Mouse (Mus musculus) neural tube, embryonic 13.5 days (tissue): ENCODE data around the gene Utrn. TPM values are rescaled to one million over a fixed set of nuclear protein-coding genes. Genes with fewer than 3 reads are reported as not detected.

Source experiments
- ATAC-seq: fragments of 200-750 bp; cut with Nextera tagmentation; 2 replicates; pipeline ENCODE4 v1.8.0; 2017; ENCODE audit warnings: low read depth, mild to moderate bottlenecking, moderate TSS enrichment, moderate library complexity
- H3K27ac ChIP-seq: fragments of 300-500 bp; sonication (generic); replicated peaks from 2 replicates; pipeline ENCODE4 v1.5.1; 2015; ENCODE audit warnings: moderate library complexity, mild to moderate bottlenecking, inconsistent platforms
- H3K27me3 ChIP-seq: fragments of 300-500 bp; sonication (generic); 2 replicates; pipeline ENCODE4 v1.6.1; 2015; ENCODE audit warnings: mild to moderate bottlenecking, inconsistent platforms
- H3K36me3 ChIP-seq: fragments of 300-500 bp; sonication (generic); 2 replicates; pipeline ENCODE4 v1.6.1; 2015; ENCODE audit warnings: mild to moderate bottlenecking, inconsistent platforms
- H3K4me1 ChIP-seq: fragments of 300-500 bp; sonication (generic); replicated peaks from 2 replicates; pipeline ENCODE4 v1.6.1; 2015; ENCODE audit warnings: inconsistent platforms
- H3K4me2 ChIP-seq: fragments of 300-500 bp; sonication (generic); 2 replicates; pipeline ENCODE4 v1.6.1; 2015; ENCODE audit warnings: inconsistent platforms, mild to moderate bottlenecking, moderate library complexity
- H3K4me3 ChIP-seq: fragments of 300-500 bp; sonication (generic); 2 replicates; pipeline ENCODE4 v1.5.1; 2015; ENCODE audit warnings: mild to moderate bottlenecking, inconsistent platforms
- H3K9ac ChIP-seq: fragments of 300-500 bp; sonication (generic); 2 replicates; pipeline ENCODE4 v1.6.1; 2015; ENCODE audit warnings: moderate library complexity, mild to moderate bottlenecking, inconsistent platforms
- H3K9me3 ChIP-seq: fragments of 300-500 bp; sonication (generic); 2 replicates; pipeline ENCODE4 v1.6.1; 2016; ENCODE audit warnings: inconsistent platforms
- WGBS: fragments of 180-500 bp; shearing (Covaris S2); methylation state at CpG from one replicate; pipeline ENCODE4 v1.1.7; 2015; 5-methylcytosine and 5-hydroxymethylcytosine counted together
- polyA plus RNA-seq: library from polyadenylated mRNA; unstranded; fragments of >200 nt; fragmentation: Nextera tagmentation; extraction: Ambion mirVana; gene quantifications from 2 replicates; pipeline ENCODE4 v1.2.1, GENCODE M21; 2015

Gene Utrn
- polyA plus RNA-seq, 1 experiment from 2014 or later, result 34.3 TPM

- no peak overlapping the region for H3K4me2 ChIP-seq
- H3K9ac ChIP-seq, result no peak overlapping the region
- no peak overlapping the region for H3K27ac ChIP-seq
- no peaks in the 10 kb centered on the region for H3K27me3 ChIP-seq
- H3K9me3 ChIP-seq, result no peaks in the 10 kb centered on the region
- no peaks in the 10 kb centered on the region for H3K36me3 ChIP-seq
- H3K4me1 ChIP-seq, result peaks cover 30% of the 10 kb centered on the region
- ATAC-seq, result no peak
- 28% methylated on average over 2 of the region's 2 CpGs for WGBS
- no peak overlapping the region for H3K4me3 ChIP-seq
Observed at GRCm38 (mm10) chr10:12554090-12554718, 315.0 kb downstream of the Utrn start.

- peaks cover 4% of the 10 kb centered on the region; the same call in 1 of the 2 replicates for H3K27me3 ChIP-seq
- 16% methylated on average over 5 of the region's 5 CpGs for WGBS
- no peak overlapping the region for H3K4me3 ChIP-seq
- no peak for ATAC-seq
- no peak overlapping the region for H3K9ac ChIP-seq
- H3K27ac ChIP-seq, result peak overlapping the region; percentile 28
- H3K9me3 ChIP-seq, result no peaks in the 10 kb centered on the region
- H3K4me2 ChIP-seq, result no peak overlapping the region
- peaks cover 43% of the 10 kb centered on the region for H3K4me1 ChIP-seq
- no peaks in the 10 kb centered on the region for H3K36me3 ChIP-seq
Observed at GRCm38 (mm10) chr10:12552890-12553278, 316.3 kb downstream of the Utrn start.

- Histone ChIP-seq H3K4me3 (no peak overlapping the region), H3K27ac (peak overlapping the region; percentile 43; the same call in 1 of the 2 replicates), H3K4me1 (peaks cover 46% of the 10 kb centered on the region), H3K27me3 (peaks cover 4% of the 10 kb centered on the region; the same call in 1 of the 2 replicates), H3K9me3 (no peaks in the 10 kb centered on the region), H3K36me3 (no peaks in the 10 kb centered on the region), H3K4me2 (no peak overlapping the region), H3K9ac (no peak overlapping the region)
- ATAC-seq, result no peak
- 6% methylated on average over 11 of the region's 11 CpGs for WGBS
Observed at GRCm38 (mm10) chr10:12552196-12552889, 316.8 kb downstream of the Utrn start.

GRCm38 (mm10) chr10:12551735-12552134 lies 317.4 kb downstream of the Utrn start:
- Histone ChIP-seq H3K4me3 (no peak overlapping the region), H3K27me3 (peaks cover 4% of the 10 kb centered on the region; the same call in 1 of the 2 replicates), H3K9ac (no peak overlapping the region), H3K4me2 (no peak overlapping the region), H3K9me3 (no peaks in the 10 kb centered on the region), H3K27ac (no peak overlapping the region), H3K36me3 (no peaks in the 10 kb centered on the region), H3K4me1 (peaks cover 52% of the 10 kb centered on the region)
- 58% methylated on average over 5 of the region's 5 CpGs for WGBS
- ATAC-seq, result no peak

- H3K27ac ChIP-seq, result no peak overlapping the region; the same call in 1 of the 2 replicates
- no peaks in the 10 kb centered on the region for H3K36me3 ChIP-seq
- WGBS, result 14% methylated on average over 1 of the region's 1 CpGs
- no peaks in the 10 kb centered on the region for H3K9me3 ChIP-seq
- H3K4me2 ChIP-seq, result no peak overlapping the region
- H3K4me1 ChIP-seq, result peaks cover 59% of the 10 kb centered on the region
- no peak overlapping the region for H3K4me3 ChIP-seq
- H3K9ac ChIP-seq, result no peak overlapping the region
- H3K27me3 ChIP-seq, result peaks cover 4% of the 10 kb centered on the region; the same call in 1 of the 2 replicates
- no peak for ATAC-seq
Observed at GRCm38 (mm10) chr10:12549945-12550540, 319.1 kb downstream of the Utrn start.

GRCm38 (mm10) chr10:12549261-12549660 lies 319.9 kb downstream of the Utrn start:
- no peaks in the 10 kb centered on the region for H3K36me3 ChIP-seq
- peaks cover 57% of the 10 kb centered on the region for H3K4me1 ChIP-seq
- no peaks in the 10 kb centered on the region for H3K9me3 ChIP-seq
- H3K9ac ChIP-seq, result no peak overlapping the region
- peak overlapping the region; percentile 58 for H3K4me2 ChIP-seq
- H3K27me3 ChIP-seq, result peaks cover 4% of the 10 kb centered on the region; the same call in 1 of the 2 replicates
- no peak for ATAC-seq
- no peak overlapping the region for H3K27ac ChIP-seq
- no peak overlapping the region for H3K4me3 ChIP-seq
- 9% methylated on average over 5 of the region's 5 CpGs for WGBS

- Histone ChIP-seq H3K4me2 (peak overlapping the region; percentile 58), H3K27me3 (peaks cover 4% of the 10 kb centered on the region; the same call in 1 of the 2 replicates), H3K9ac (peak overlapping the region; percentile 55; the same call in 1 of the 2 replicates), H3K4me3 (peak overlapping the region; percentile 31), H3K27ac (no peak overlapping the region), H3K36me3 (no peaks in the 10 kb centered on the region), H3K4me1 (peaks cover 53% of the 10 kb centered on the region), H3K9me3 (no peaks in the 10 kb centered on the region)
- peak; percentile 79 for ATAC-seq
- WGBS, result under 1% methylated on average over 13 of the region's 13 CpGs
Observed at GRCm38 (mm10) chr10:12548616-12549084, 320.5 kb downstream of the Utrn start.

GRCm38 (mm10) chr10:12547037-12547625 lies 322.0 kb downstream of the Utrn start:
- ATAC-seq, result no peak
- Histone ChIP-seq H3K4me3 (peak overlapping the region; percentile 0; the same call in 1 of the 2 replicates), H3K4me1 (peaks cover 38% of the 10 kb centered on the region), H3K9me3 (no peaks in the 10 kb centered on the region), H3K36me3 (no peaks in the 10 kb centered on the region), H3K27me3 (peaks cover 4% of the 10 kb centered on the region; the same call in 1 of the 2 replicates), H3K4me2 (peak overlapping the region; percentile 39), H3K9ac (no peak overlapping the region), H3K27ac (no peak overlapping the region)
- WGBS, result 6% methylated on average over 6 of the region's 6 CpGs

GRCm38 (mm10) chr10:12545440-12545839 lies 323.7 kb downstream of the Utrn start:
- ATAC-seq, result no peak
- Histone ChIP-seq H3K9ac (no peak overlapping the region), H3K27me3 (peaks cover 4% of the 10 kb centered on the region; the same call in 1 of the 2 replicates), H3K27ac (no peak overlapping the region), H3K4me2 (no peak overlapping the region), H3K4me3 (no peak overlapping the region), H3K36me3 (no peaks in the 10 kb centered on the region), H3K4me1 (peaks cover 36% of the 10 kb centered on the region), H3K9me3 (no peaks in the 10 kb centered on the region)
- 41% methylated on average over 2 of the region's 2 CpGs for WGBS

- no peaks in the 10 kb centered on the region for H3K36me3 ChIP-seq
- no peak overlapping the region for H3K4me3 ChIP-seq
- ATAC-seq, result no peak
- H3K9me3 ChIP-seq, result no peaks in the 10 kb centered on the region
- H3K4me1 ChIP-seq, result peaks cover 13% of the 10 kb centered on the region
- no peaks in the 10 kb centered on the region for H3K27me3 ChIP-seq
- H3K9ac ChIP-seq, result no peak overlapping the region
- H3K27ac ChIP-seq, result no peak overlapping the region
- H3K4me2 ChIP-seq, result no peak overlapping the region
- WGBS, result 63% methylated on average over 1 of the region's 1 CpGs
Observed at GRCm38 (mm10) chr10:12541757-12542156, 327.4 kb downstream of the Utrn start.

- Histone ChIP-seq H3K4me2 (no peak overlapping the region), H3K27ac (no peak overlapping the region), H3K27me3 (no peaks in the 10 kb centered on the region), H3K36me3 (no peaks in the 10 kb centered on the region), H3K9me3 (no peaks in the 10 kb centered on the region), H3K4me1 (peaks cover 2% of the 10 kb centered on the region; the same call in 1 of the 2 replicates), H3K9ac (no peak overlapping the region), H3K4me3 (no peak overlapping the region)
- no peak for ATAC-seq
- 100% methylated on average over 1 of the region's 1 CpGs for WGBS
Observed at GRCm38 (mm10) chr10:12535272-12535671, 333.9 kb downstream of the Utrn start.

- H3K4me1 ChIP-seq, result no peaks in the 10 kb centered on the region
- no peaks in the 10 kb centered on the region for H3K27me3 ChIP-seq
- no peak for ATAC-seq
- 69% methylated on average over 3 of the region's 3 CpGs for WGBS
- H3K4me2 ChIP-seq, result no peak overlapping the region
- no peaks in the 10 kb centered on the region for H3K36me3 ChIP-seq
- H3K27ac ChIP-seq, result no peak overlapping the region
- no peaks in the 10 kb centered on the region for H3K9me3 ChIP-seq
- no peak overlapping the region for H3K4me3 ChIP-seq
- no peak overlapping the region for H3K9ac ChIP-seq
Observed at GRCm38 (mm10) chr10:12534801-12535200, 334.4 kb downstream of the Utrn start.
